10 mouse cellular contexts compared by ENCODE assay signal in genomic region chr19:44640551-44640950, GRCm38 (mm10).
DNase-seq lines count a peak whose midpoint lies in the region; ATAC-seq lines count a peak whose summit lies in the region.
"Had no signal": no experiment of that assay in that cellular context is flagged by ENCODE, and none has a peak within 500 bp of the region (broad histone marks: within the 10 kb centered on the region; RNA-seq: fewer than 3 reads in every experiment).

No protein-coding gene starts in this region.

- no peak overlapping the region; the same call in 1 of the 2 replicates for H3K9ac ChIP-seq in kidney, embryonic 16.5 days (replicated peaks; ENCODE audit: low read length)
- H3K9ac ChIP-seq in forebrain, embryonic 11.5 days (ENCODE audit: low read length), result 0 out of 2 replicates have a peak overlapping the region, but pooled peaks have one; percentile 47
- no peak overlapping the region for H3K9ac ChIP-seq in intestine, embryonic 15.5 days

- WGBS in kidney, embryonic 16.5 days, result 0% methylated on average over 1 of the region's 1 CpGs
- 0% methylated on average over 1 of the region's 1 CpGs for WGBS in forebrain, embryonic 11.5 days
- 7% methylated on average over 1 of the region's 1 CpGs for WGBS in intestine, embryonic 15.5 days

- H3K9me3 ChIP-seq in kidney, embryonic 16.5 days (ENCODE audit: low read length), result no peaks in the 10 kb centered on the region
- H3K9me3 ChIP-seq in forebrain, embryonic 11.5 days (ENCODE audit: control insufficient read depth, low read length), result no peaks in the 10 kb centered on the region
- no peaks in the 10 kb centered on the region for H3K9me3 ChIP-seq in intestine, embryonic 15.5 days

- peak overlapping the region; percentile 86 for H3K27ac ChIP-seq in kidney, embryonic 16.5 days (ENCODE audit: low read length)
- H3K27ac ChIP-seq in forebrain, embryonic 11.5 days (ENCODE audit: low read depth, low read length), result no peak overlapping the region
- H3K27ac ChIP-seq in intestine, embryonic 15.5 days, result no peak overlapping the region
- H3K27ac ChIP-seq: heart, adult 2 months had no signal

- DNase-seq in kidney, adult 11 months, result no peak
- DNase-seq in forebrain, embryonic 11.5 days (ENCODE audit: low spot score), result no peak
- DNase-seq in neural tube, embryonic 10.5 days (ENCODE audit: extremely low spot score, low spot score), result peak; percentile 34
- no peak for DNase-seq in T-cell, adult 2 months (ENCODE audit: low spot score)
- DNase-seq in cerebellum, postnatal 14 days, result no peak
- DNase-seq in spleen, postnatal 4 days (ENCODE audit: low spot score in 2 of 2), result no peak
- DNase-seq: heart, adult 2 months; thymus, postnatal 36 days had no signal

- peaks cover 67% of the 10 kb centered on the region for H3K4me1 ChIP-seq in kidney, embryonic 16.5 days (ENCODE audit: insufficient read depth, low read length)
- no peaks in the 10 kb centered on the region; the same call in 1 of the 2 replicates for H3K4me1 ChIP-seq in forebrain, embryonic 11.5 days (replicated peaks; ENCODE audit: control insufficient read depth, insufficient read depth, low read length)
- no peaks in the 10 kb centered on the region; the same call in 1 of the 2 replicates for H3K4me1 ChIP-seq in intestine, embryonic 15.5 days (replicated peaks)

- ATAC-seq in kidney, embryonic 16.5 days (ENCODE audit: low FRiP score, low TSS enrichment), result no peak
- ATAC-seq in forebrain, embryonic 11.5 days (replicated peaks; ENCODE audit: low FRiP score), result no peak
- no peak for ATAC-seq in intestine, embryonic 15.5 days

- peak overlapping the region; percentile 51 for H3K4me2 ChIP-seq in kidney, embryonic 16.5 days (replicated peaks; ENCODE audit: low read depth, low read length)
- peak overlapping the region; percentile 55 for H3K4me2 ChIP-seq in forebrain, embryonic 11.5 days (ENCODE audit: low read depth, low read length, severe bottlenecking)
- peak overlapping the region; percentile 56 for H3K4me2 ChIP-seq in intestine, embryonic 15.5 days (replicated peaks)

- H3K4me3 ChIP-seq in kidney, embryonic 16.5 days (ENCODE audit: low read length), result peak overlapping the region; percentile 32; the same call in 1 of the 2 replicates
- peak overlapping the region; percentile 26 for H3K4me3 ChIP-seq in forebrain, embryonic 11.5 days (ENCODE audit: low read depth, low read length)
- 0 out of 2 replicates have a peak overlapping the region, but pooled peaks have one; percentile 3 for H3K4me3 ChIP-seq in intestine, embryonic 15.5 days (replicated peaks)
- H3K4me3 ChIP-seq: heart, adult 2 months had no signal

- H3K36me3 ChIP-seq in kidney, embryonic 16.5 days (ENCODE audit: insufficient read depth, low read length), result no peaks in the 10 kb centered on the region
- no peaks in the 10 kb centered on the region for H3K36me3 ChIP-seq in forebrain, embryonic 11.5 days (ENCODE audit: control insufficient read depth, insufficient read depth, low read length)
- no peaks in the 10 kb centered on the region for H3K36me3 ChIP-seq in intestine, embryonic 15.5 days

- H3K27me3 ChIP-seq in kidney, embryonic 16.5 days (ENCODE audit: insufficient read depth, low read length), result peaks cover 7% of the 10 kb centered on the region; the same call in 1 of the 2 replicates
- peaks cover 14% of the 10 kb centered on the region; the same call in 1 of the 2 replicates for H3K27me3 ChIP-seq in forebrain, embryonic 11.5 days (ENCODE audit: control insufficient read depth, insufficient read depth, low read length)
- H3K27me3 ChIP-seq in intestine, embryonic 15.5 days (replicated peaks), result peaks cover 33% of the 10 kb centered on the region
